Mouse (Mus musculus) midbrain, embryonic 15.5 days (tissue): ENCODE data around the gene Gxylt2. TPM values are rescaled to one million over a fixed set of nuclear protein-coding genes. Genes with fewer than 3 reads are reported as not detected.
A peak's percentile ranks its signal among the peaks of the same experiment; 100 is the strongest.

Experiments used
- ATAC-seq: fragments of 200-750 bp; cut with Nextera tagmentation; replicated peaks from 2 replicates; pipeline ENCODE4 v1.8.0; 2017; ENCODE audit warnings: moderate TSS enrichment
- H3K27ac ChIP-seq: fragments of 300-500 bp; sonication (generic); 2 replicates; pipeline ENCODE4 v1.5.1; 2015; ENCODE audit warnings: mild to moderate bottlenecking, inconsistent platforms
- H3K27me3 ChIP-seq: fragments of 300-500 bp; sonication (generic); replicated peaks from 2 replicates; pipeline ENCODE4 v1.6.1; 2015; ENCODE audit warnings: inconsistent platforms
- H3K36me3 ChIP-seq: fragments of 300-500 bp; sonication (generic); replicated peaks from 2 replicates; pipeline ENCODE4 v1.6.1; 2015; ENCODE audit warnings: inconsistent platforms
- H3K4me1 ChIP-seq: fragments of 300-500 bp; sonication (generic); 2 replicates; pipeline ENCODE4 v1.6.1; 2015; ENCODE audit warnings: inconsistent platforms
- H3K4me2 ChIP-seq: fragments of 300-500 bp; sonication (generic); 2 replicates; pipeline ENCODE4 v1.6.1; 2015; ENCODE audit warnings: inconsistent platforms, mild to moderate bottlenecking, moderate library complexity
- H3K4me3 ChIP-seq: fragments of 300-500 bp; sonication (generic); 2 replicates; pipeline ENCODE4 v1.5.1; 2015; ENCODE audit warnings: mild to moderate bottlenecking, inconsistent platforms
- H3K9ac ChIP-seq: fragments of 300-500 bp; sonication (generic); 2 replicates; pipeline ENCODE4 v1.6.1; 2015; ENCODE audit warnings: mild to moderate bottlenecking, inconsistent platforms
- H3K9me3 ChIP-seq: fragments of 300-500 bp; sonication (generic); 2 replicates; pipeline ENCODE4 v1.6.1; 2016; ENCODE audit warnings: inconsistent platforms
- WGBS: fragments of 180-500 bp; shearing (Covaris S2); methylation state at CpG from one replicate; pipeline ENCODE4 v1.1.7; 2015; ENCODE audit warnings: mixed read lengths; 5-methylcytosine and 5-hydroxymethylcytosine counted together
- polyA plus RNA-seq: library from polyadenylated mRNA; unstranded; fragments of >200 nt; fragmentation: Nextera tagmentation; extraction: Ambion mirVana; gene quantifications from 2 replicates; pipeline ENCODE4 v1.2.1, GENCODE M21; 2015

Gene Gxylt2
- polyA plus RNA-seq, 1 experiment from 2014 or later = 1.2 TPM

DNA sequence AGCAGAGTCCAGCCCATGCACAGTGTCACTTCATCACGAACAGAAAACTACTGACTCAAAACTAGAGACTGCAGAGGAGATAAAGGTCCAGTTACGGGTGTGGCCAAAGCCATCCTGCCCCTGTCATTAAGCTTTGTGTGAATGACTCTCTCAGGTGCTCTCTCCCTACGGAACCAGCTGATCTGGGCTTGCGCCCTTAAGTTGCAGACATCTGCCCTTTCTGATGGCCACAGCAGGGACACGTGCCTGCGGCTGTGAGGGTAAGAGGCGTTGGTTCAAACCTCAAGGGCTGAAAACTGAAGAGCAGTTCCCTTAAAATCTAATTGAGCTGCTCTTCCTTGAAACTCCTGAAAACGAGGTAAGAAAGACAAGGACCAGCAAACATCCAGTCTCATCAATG is 12.3 kb downstream of the Gxylt2 start:
- Histone ChIP-seq H3K9me3 (no peaks in the 10 kb centered on the region), H3K4me3 (no peak overlapping the region), H3K27me3 (no peaks in the 10 kb centered on the region), H3K36me3 (no peaks in the 10 kb centered on the region), H3K4me1 (no peaks in the 10 kb centered on the region), H3K27ac (no peak overlapping the region), H3K4me2 (no peak overlapping the region), H3K9ac (no peak overlapping the region)
- WGBS = 77% methylated on average over 8 of the region's 8 CpGs
- no peak for ATAC-seq

DNA sequence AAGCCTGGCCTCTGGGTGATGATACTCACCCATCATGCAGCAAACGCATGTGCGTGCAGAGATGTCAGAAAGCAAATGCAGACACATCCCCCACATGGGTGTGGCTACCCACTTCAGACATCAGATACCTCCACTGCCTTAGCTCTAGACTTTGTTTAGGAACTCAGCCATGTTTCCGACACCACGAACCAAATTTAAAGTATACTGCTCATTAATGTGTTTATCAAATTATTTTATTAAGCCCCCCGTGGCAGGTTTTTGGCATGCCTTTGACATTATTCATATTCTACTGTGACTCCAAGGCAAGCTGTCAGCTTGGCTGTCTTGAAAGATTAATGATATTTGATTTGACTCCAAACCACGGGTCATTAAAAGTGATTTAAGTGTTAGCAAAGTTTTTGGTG is 15.6 kb downstream of the Gxylt2 start:
- ATAC-seq = no peak
- no peak overlapping the region for H3K27ac ChIP-seq
- H3K36me3 ChIP-seq = no peaks in the 10 kb centered on the region
- H3K9me3 ChIP-seq = no peaks in the 10 kb centered on the region
- no peak overlapping the region for H3K4me2 ChIP-seq
- WGBS = 87% methylated on average over 6 of the region's 6 CpGs
- no peak overlapping the region for H3K9ac ChIP-seq
- no peaks in the 10 kb centered on the region for H3K27me3 ChIP-seq
- no peak overlapping the region for H3K4me3 ChIP-seq
- no peaks in the 10 kb centered on the region for H3K4me1 ChIP-seq

DNA sequence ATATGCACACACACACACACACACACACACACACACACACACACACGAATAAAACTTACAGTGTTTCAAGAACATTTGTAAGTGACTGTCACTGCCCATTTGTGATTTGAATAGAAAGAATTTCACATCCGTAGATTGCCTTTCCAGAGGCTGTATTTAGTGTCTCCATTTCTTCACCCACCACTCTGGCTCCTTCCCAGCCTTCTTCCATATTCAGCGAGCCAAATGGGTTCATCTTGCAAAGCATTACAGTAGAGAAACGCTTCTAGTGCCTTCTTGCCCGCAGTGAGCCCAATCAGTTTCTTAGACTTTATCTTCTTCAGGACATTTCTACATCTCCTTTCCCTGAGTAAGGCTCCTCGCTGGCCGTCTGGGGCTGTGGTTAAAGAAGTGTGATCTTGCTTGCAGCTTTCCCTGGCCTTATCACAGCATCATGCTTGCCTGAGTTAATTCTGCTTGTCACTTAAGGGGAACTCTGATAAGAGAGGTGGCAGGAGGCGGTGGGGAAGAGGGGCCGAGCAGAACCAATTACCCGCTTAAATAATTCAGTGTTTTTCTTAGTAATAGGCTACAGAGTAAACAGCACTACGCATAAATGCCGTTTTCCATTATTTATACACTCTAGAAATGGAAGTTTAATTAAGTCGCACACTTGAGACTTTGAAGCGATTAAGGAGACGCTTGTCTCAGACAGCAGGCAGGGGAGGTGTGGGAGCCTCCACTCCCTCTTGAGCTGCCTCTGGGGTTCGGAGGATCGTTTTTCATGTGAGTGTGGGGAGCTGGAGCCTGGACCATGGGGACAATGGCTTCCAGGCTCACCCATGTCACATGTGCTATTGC is 16.6 kb downstream of the Gxylt2 start:
- Histone ChIP-seq H3K27ac (no peak overlapping the region), H3K4me1 (no peaks in the 10 kb centered on the region), H3K9ac (no peak overlapping the region), H3K27me3 (no peaks in the 10 kb centered on the region), H3K9me3 (no peaks in the 10 kb centered on the region), H3K4me3 (no peak overlapping the region), H3K4me2 (no peak overlapping the region), H3K36me3 (no peaks in the 10 kb centered on the region)
- ATAC-seq = peak; percentile 37; the same call in 1 of the 2 replicates
- WGBS = 45% methylated on average over 17 of the region's 17 CpGs

DNA sequence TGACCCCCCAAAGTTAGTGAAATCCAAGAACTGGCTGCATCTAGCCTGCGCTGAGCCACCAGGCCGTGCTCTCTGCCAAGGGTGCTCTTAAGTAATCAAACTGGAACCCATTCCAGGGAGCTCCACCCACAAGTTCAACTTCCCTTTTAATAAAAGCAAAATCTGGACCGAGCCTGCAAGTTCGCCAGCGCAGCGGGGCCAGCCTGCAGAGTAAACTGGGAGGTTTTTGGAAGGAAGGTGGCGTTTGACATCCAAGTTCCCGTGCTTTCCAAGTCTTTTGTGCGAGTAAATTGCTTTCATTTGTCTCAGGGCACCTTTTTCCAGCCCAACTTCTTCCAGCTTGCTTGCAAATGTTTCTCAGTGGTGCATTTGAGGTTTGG is 27.5 kb downstream of the Gxylt2 start:
- WGBS = 72% methylated on average over 9 of the region's 9 CpGs

DNA sequence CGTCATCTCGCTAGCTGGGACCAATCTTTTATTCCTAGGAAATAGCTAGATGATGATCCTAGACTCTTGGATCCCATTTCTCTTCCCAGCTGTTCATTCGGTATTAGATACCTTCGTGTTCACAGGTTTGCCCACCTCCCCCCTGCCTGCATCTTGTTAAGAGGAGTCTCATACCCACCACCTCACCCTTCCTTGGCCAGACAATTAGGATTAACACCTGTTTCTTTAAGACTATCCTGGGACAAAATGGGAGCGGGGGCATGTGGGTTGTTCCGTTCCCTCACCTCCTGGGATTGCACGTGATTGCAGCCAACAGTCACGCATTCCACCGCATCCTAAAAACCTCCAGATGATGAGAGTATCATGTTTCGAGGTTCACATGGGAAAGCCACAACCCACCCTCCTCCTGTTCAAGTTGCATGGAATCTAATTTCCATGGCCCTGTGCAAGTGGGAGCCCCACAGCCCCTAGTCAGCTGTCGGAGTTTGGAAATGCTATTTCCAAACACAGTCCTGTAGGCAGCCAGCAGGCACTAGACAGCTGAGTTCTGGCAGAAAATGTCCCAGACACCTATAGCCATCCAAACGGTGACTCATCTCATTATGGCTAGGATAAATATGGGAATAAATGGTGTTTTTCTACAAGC is 28.0 kb downstream of the Gxylt2 start:
- no peaks in the 10 kb centered on the region for H3K9me3 ChIP-seq
- H3K27ac ChIP-seq = no peak overlapping the region
- H3K36me3 ChIP-seq = no peaks in the 10 kb centered on the region
- H3K4me3 ChIP-seq = no peak overlapping the region
- ATAC-seq = no peak
- H3K27me3 ChIP-seq = no peaks in the 10 kb centered on the region
- H3K9ac ChIP-seq = no peak overlapping the region
- no peak overlapping the region for H3K4me2 ChIP-seq
- 65% methylated on average over 12 of the region's 12 CpGs for WGBS
- H3K4me1 ChIP-seq = no peaks in the 10 kb centered on the region

More for the DNA sequence above, 27.5 kb downstream of the Gxylt2 start:
- H3K4me2 ChIP-seq = no peak overlapping the region
- no peaks in the 10 kb centered on the region for H3K9me3 ChIP-seq
- H3K9ac ChIP-seq = no peak overlapping the region
- ATAC-seq = no peak
- H3K4me3 ChIP-seq = no peak overlapping the region
- H3K36me3 ChIP-seq = no peaks in the 10 kb centered on the region
- H3K4me1 ChIP-seq = no peaks in the 10 kb centered on the region
- H3K27me3 ChIP-seq = no peaks in the 10 kb centered on the region
- H3K27ac ChIP-seq = no peak overlapping the region

DNA sequence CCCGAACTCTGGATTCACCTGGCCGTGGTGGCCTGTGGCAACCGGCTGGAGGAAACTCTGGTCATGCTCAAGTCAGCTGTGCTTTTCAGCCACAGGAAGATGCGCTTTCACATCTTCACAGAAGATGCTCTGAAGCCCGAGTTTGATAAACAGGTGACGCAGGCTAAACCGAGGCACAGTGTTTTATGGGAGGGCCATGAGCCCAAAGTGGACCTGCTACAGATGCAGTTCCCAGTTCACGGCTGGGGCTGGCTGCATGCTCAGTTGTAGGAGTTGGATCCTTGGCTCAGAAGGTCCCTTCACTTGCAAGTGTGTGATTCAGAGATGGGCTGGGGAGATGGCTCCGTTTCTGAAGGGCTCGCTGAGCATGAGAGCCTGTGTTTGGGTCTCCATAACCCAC is 28.7 kb downstream of the Gxylt2 start:
- no peak overlapping the region for H3K4me3 ChIP-seq
- H3K36me3 ChIP-seq = no peaks in the 10 kb centered on the region
- H3K27ac ChIP-seq = no peak overlapping the region
- H3K4me1 ChIP-seq = no peaks in the 10 kb centered on the region
- no peak for ATAC-seq
- H3K9me3 ChIP-seq = no peaks in the 10 kb centered on the region
- H3K9ac ChIP-seq = no peak overlapping the region
- no peaks in the 10 kb centered on the region for H3K27me3 ChIP-seq
- H3K4me2 ChIP-seq = no peak overlapping the region
- WGBS = 93% methylated on average over 10 of the region's 10 CpGs

DNA sequence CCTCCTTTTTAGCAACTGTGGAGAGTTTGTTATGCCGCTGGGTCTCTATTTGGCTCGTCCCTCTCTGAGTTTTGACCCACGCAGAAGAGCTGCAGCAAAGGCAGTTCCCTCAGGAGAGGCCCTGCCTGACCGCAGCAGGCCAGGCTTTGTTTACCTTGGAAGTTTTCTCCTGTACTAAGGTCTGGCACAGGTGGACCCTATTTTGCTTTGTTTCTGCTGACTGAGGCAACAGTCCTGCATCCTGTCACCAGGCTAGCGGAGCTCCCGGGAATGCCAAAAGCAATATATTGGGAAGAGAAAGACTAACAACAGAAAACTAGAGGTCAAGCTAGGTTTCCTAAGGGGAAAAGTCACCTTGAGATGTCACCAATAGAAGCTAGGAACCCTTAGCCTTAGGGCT is 29.8 kb downstream of the Gxylt2 start:
- no peaks in the 10 kb centered on the region for H3K4me1 ChIP-seq
- no peak overlapping the region for H3K4me2 ChIP-seq
- WGBS = 88% methylated on average over 6 of the region's 6 CpGs
- H3K27me3 ChIP-seq = no peaks in the 10 kb centered on the region
- no peak for ATAC-seq
- no peaks in the 10 kb centered on the region for H3K36me3 ChIP-seq
- no peak overlapping the region for H3K27ac ChIP-seq
- H3K4me3 ChIP-seq = no peak overlapping the region
- no peaks in the 10 kb centered on the region for H3K9me3 ChIP-seq
- H3K9ac ChIP-seq = no peak overlapping the region

DNA sequence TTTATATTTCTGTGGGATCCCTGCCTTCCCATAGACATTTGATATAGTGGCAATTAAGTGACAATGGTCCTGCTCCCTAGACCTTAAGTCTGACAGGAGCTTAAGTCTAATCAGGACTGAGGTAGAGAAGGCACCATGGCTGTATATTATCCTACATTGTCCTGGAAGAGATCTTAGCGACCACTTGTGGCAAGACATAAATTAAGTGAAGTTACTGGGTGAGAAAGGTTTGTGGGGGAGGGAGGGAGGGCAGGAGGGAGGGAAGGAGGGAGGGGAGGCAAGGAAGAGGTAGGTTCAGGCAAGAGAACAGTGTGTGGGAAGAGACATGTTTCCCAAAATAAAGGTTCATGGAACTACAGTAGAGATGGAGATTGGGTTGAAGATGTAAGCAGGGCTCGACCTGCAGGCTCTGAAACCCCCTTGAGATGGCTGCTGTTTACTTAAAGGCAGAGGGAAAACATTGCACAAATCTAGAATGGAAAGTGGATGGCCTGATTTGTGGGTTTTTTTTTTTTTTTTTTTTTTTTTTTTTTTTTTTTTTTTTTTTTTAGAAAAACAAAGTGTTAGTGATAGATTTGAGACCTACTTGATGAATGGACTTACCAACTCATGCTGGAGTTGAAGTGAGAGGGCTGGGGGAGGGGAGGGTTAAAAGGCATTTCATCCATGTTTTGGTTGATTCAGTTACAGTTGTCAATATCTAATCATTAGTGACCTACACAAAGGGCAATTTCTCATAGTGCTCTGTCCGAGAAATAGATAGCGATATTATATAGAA is 54.1 kb downstream of the Gxylt2 start:
- no peak overlapping the region for H3K4me3 ChIP-seq

DNA sequence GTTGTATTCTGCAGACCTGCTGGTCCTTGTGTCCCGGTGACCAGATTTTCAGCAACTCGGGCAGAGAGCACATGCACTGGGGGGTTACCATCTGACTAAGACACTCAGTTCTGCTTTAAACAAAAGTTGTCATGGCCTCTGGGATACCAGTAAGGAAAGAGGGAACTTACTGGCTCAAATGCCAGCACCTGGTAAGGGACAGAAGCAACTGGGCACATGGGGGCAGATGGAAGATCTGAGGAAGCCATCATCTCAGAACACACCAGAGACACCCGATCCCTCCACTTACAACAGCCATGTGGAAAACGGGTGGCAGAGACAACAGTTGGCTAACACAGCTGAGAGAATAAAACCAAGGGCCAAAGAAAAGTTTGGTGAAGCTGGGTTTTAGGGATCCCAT is 63.2 kb downstream of the Gxylt2 start:
- Histone ChIP-seq H3K4me2 (no peak overlapping the region), H3K36me3 (no peaks in the 10 kb centered on the region), H3K27me3 (no peaks in the 10 kb centered on the region), H3K27ac (no peak overlapping the region), H3K9me3 (no peaks in the 10 kb centered on the region), H3K4me3 (no peak overlapping the region), H3K9ac (no peak overlapping the region), H3K4me1 (no peaks in the 10 kb centered on the region)
- no peak for ATAC-seq
- WGBS = 92% methylated on average over 4 of the region's 4 CpGs

More for the DNA sequence above, 54.1 kb downstream of the Gxylt2 start:
- Histone ChIP-seq H3K4me2 (no peak overlapping the region), H3K9ac (no peak overlapping the region), H3K27me3 (no peaks in the 10 kb centered on the region), H3K9me3 (no peaks in the 10 kb centered on the region), H3K27ac (no peak overlapping the region), H3K4me1 (no peaks in the 10 kb centered on the region), H3K36me3 (no peaks in the 10 kb centered on the region)
- 81% methylated on average over 4 of the region's 4 CpGs for WGBS
- ATAC-seq = no peak

DNA sequence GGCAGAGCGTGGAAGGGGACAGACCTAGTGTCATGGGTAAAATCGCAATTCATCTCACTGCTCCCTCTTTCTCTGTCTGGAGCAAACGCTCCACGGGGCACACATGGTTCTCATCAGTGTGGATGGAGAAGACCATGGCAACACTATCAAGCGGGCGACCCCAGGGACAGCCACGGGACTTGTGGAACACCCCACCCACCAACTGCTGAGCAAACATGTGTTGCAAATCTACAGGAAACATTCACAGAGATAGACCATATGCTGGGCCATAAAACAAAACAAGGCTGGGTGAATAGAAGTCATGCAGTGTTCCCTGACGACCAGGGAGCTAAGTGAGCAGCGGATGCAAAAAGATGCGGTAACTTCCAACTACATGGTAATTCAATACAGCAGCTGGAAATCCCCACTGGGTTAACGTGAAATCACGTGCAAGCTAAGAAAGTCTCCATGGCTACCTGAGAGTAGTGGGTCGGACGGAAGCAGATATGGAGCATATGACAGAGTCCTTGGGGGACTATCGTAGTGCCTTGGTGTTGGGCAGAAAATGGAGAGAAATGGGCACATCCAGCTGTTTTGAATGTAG is 71.5 kb downstream of the Gxylt2 start:
- Histone ChIP-seq H3K27me3 (no peaks in the 10 kb centered on the region), H3K4me1 (no peaks in the 10 kb centered on the region), H3K4me3 (no peak overlapping the region), H3K9ac (no peak overlapping the region), H3K27ac (no peak overlapping the region), H3K36me3 (no peaks in the 10 kb centered on the region), H3K4me2 (no peak overlapping the region), H3K9me3 (no peaks in the 10 kb centered on the region)
- ATAC-seq = no peak
- WGBS = 82% methylated on average over 15 of the region's 15 CpGs

DNA sequence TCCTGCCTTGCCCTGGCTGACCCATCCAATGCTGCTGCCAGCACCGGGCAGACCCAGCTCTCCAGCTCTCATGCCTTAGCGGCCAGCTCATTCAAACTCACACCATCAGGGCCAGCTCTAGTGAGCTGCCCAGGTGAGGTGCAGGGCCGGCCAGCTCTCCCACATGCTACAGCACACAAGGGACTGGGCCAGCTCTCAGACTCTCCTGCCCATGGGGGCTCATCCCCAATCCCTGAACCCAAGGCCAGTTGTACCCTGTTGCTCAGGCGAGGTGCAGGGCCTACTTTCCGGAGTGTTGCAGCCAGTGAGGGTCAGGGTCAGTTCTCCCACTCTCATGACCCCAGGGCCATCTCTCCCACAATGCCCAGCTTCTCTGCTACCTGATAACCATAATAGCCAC is 74.1 kb downstream of the Gxylt2 start:
- Histone ChIP-seq H3K27me3 (no peaks in the 10 kb centered on the region), H3K4me3 (no peak overlapping the region), H3K27ac (no peak overlapping the region), H3K4me1 (no peaks in the 10 kb centered on the region), H3K4me2 (no peak overlapping the region), H3K36me3 (no peaks in the 10 kb centered on the region), H3K9me3 (no peaks in the 10 kb centered on the region), H3K9ac (no peak overlapping the region)
- ATAC-seq = no peak
- 92% methylated on average over 5 of the region's 5 CpGs for WGBS

DNA sequence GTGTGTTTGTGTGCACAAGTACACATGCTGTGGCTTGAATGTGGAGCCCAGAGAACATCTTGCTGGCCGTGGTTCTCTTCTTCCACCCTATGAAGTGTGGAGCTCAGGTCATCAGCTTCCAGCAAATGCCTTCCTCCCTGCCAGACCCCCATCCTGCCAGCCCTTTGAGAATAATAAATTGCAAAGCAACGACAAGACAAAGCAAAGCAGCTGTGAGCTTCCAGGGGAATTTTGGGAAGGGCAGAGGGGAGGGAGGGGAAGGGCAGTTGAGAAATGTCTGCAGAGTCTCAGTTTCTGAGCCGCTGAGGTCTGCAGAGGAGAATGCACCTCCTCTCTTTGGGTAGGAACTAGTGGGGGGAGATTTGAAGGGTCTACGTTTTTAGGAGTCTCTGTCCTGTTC is 75.9 kb downstream of the Gxylt2 start:
- no peaks in the 10 kb centered on the region for H3K27me3 ChIP-seq
- no peaks in the 10 kb centered on the region for H3K36me3 ChIP-seq
- ATAC-seq = no peak
- WGBS = 44% methylated on average over 4 of the region's 4 CpGs
- no peaks in the 10 kb centered on the region for H3K9me3 ChIP-seq
- no peak overlapping the region for H3K9ac ChIP-seq
- H3K4me1 ChIP-seq = no peaks in the 10 kb centered on the region
- no peak overlapping the region for H3K27ac ChIP-seq
- H3K4me3 ChIP-seq = no peak overlapping the region
- no peak overlapping the region for H3K4me2 ChIP-seq
